Mouse (Mus musculus) cortical plate, adult 2 months (tissue): ENCODE measurements around the gene Arhgap17.

Experiments
- CTCF ChIP-seq: fragments of 200-500 bp; IDR thresholded peaks from 2 replicates; pipeline ENCODE4 v1.5.1; 2011; ENCODE audit warnings: mild to moderate bottlenecking, control low read depth, low read length; ENCODE audit not compliant: insufficient read depth; ENCODE audit errors: extremely low read depth
- POLR2A ChIP-seq: fragments of 200-500 bp; IDR thresholded peaks from 2 replicates; pipeline ENCODE4 v1.6.1; 2011; ENCODE audit warnings: mild to moderate bottlenecking, low read length, control low read depth; ENCODE audit not compliant: insufficient read depth; ENCODE audit errors: extremely low read depth

GRCm38 (mm10) chr7:123354392-123354791 is 15.3 kb downstream of the Arhgap17 start:
- TF ChIP-seq CTCF = no peak
- TF ChIP-seq POLR2A = no peak
